Mouse (Mus musculus) embryonic fibroblast, embryonic 13.5 days (primary cell): ENCODE measurements around the gene Elp6. TPM values are rescaled to one million over a fixed set of nuclear protein-coding genes. Genes with fewer than 3 reads are reported as not detected.

Experiments
- H3K27ac ChIP-seq: 2 replicates; pipeline ENCODE4 v1.5.1; 2012; ENCODE audit warnings: low read length, control low read depth, inconsistent platforms; ENCODE audit not compliant: insufficient read depth
- H3K4me1 ChIP-seq: 2 replicates; pipeline ENCODE4 v1.6.1; 2011; ENCODE audit warnings: low read length; ENCODE audit not compliant: control insufficient read depth, insufficient read depth
- H3K4me3 ChIP-seq: 2 replicates; pipeline ENCODE4 v1.5.1; 2011; ENCODE audit warnings: mild to moderate bottlenecking, control low read depth, low read length; ENCODE audit not compliant: insufficient read depth
- CTCF ChIP-seq: IDR thresholded peaks from 2 replicates; pipeline ENCODE4 v1.5.1; 2011; ENCODE audit warnings: mild to moderate bottlenecking, control low read depth, low read length, moderate library complexity, borderline replicate concordance; ENCODE audit not compliant: insufficient read depth
- POLR2A ChIP-seq: IDR thresholded peaks from 2 replicates; pipeline ENCODE4 v1.6.1; 2011; ENCODE audit warnings: low read depth, mild to moderate bottlenecking, control low read depth, low read length, moderate library complexity
- polyA plus RNA-seq: library from polyadenylated mRNA; stranded (reverse); fragments of >200 nt; gene quantifications from 2 replicates; pipeline ENCODE4 v1.2.4, GENCODE M21; 2011; ENCODE audit warnings: low read depth; ENCODE audit not compliant: missing spikeins, insufficient read length

Gene Elp6
- polyA plus RNA-seq, 1 experiment = 9.2 TPM

DNA sequence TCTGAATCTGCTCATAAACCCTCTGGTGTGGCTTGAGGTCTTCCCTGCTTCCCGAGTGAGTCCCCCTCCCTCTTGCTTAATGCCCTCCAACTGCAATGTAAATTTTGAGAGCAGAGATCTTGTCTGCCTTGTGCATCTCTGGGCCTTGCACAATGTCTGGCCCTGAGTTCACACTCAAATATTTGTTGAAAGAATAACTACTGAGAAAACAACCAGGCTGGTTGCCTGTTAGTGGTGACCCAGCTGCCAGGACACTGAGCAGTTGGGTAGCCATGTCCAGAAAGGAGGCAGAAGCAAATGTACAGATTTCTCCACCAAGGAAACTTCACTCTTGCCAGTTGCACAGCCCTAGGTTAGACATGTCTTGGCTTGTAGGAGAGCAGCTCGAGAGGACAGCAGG is 53.4 kb downstream of the Elp6 start:
- no peaks in the 10 kb centered on the region for H3K4me1 ChIP-seq
- TF ChIP-seq CTCF (no peak), POLR2A (no peak)
- no peak overlapping the region for H3K27ac ChIP-seq
- no peak overlapping the region for H3K4me3 ChIP-seq

DNA sequence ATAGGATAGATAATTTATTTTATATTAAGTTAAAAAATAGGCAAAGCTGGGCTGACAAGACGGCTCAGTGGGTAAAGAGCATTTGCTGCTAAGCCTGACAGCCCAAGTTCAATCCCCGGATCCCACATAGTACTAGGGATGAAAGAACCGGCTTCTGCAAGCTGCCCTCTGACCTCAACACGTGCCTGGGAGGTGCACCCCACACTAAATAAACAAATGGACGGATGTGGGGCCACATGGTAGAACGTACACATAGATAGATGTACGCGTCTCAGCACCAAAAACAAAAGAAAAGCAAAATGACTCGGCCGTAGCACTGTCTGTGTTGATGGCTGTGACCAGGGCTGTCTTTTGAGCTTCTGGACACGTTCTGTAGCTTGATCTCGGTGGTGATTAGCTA is 56.3 kb downstream of the Elp6 start:
- H3K27ac ChIP-seq = no peak overlapping the region

DNA sequence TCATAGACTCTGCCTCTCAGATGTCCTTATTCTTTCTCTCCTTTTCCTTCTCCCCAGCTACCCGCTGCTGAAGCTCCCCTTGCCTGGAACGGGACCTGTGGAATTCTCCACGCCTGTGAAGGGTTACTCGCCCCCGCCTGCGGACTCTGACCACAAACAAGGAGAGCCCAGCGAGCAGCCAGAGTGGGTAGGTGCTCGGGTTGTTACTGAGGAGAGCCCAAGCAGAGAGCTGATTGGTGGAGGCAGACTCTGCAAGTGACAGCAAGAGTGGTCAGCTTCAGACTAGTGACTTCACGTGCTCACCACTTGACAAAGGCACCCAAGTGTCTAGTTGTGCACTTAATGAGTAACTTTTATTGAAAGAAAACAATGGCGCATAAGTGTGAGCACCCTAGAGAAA is 57.4 kb downstream of the Elp6 start:
- H3K4me3 ChIP-seq = no peak overlapping the region
- no peak overlapping the region for H3K27ac ChIP-seq
- H3K4me1 ChIP-seq = peaks cover 5% of the 10 kb centered on the region
- TF ChIP-seq POLR2A (no peak), CTCF (no peak)

More for the DNA sequence above, 56.3 kb downstream of the Elp6 start:
- TF ChIP-seq POLR2A (no peak), CTCF (no peak)
- Histone ChIP-seq H3K4me1 (peaks cover under 1% of the 10 kb centered on the region), H3K4me3 (no peak overlapping the region)

GRCm38 (mm10) chr9:110366746-110367145 is 61.8 kb downstream of the Elp6 start:
- Histone ChIP-seq H3K4me1 (peaks cover 5% of the 10 kb centered on the region), H3K4me3 (no peak overlapping the region), H3K27ac (peak overlapping the region; percentile 92)
- no peak for TF ChIP-seq CTCF
- no peak for TF ChIP-seq POLR2A

DNA sequence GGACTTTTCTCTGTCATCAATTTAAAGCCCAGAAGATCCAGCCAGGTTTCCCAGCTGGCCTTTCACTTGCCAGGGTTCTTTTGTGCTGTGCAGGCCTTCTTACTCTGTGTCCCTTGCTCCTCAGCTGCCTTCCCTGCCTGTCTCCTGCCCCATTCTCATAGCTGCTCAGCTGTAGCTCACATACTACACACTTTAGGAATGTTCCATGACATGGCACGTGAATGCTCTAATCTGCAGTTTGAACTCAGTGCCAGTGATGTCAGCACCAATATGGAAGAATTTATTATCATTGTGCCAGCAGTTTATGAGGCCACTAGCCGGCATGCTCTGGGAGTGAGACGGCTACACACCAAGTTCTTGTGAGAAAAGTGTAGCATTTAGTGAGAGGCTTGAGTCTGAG is 64.9 kb downstream of the Elp6 start:
- Histone ChIP-seq H3K4me1 (peaks cover 5% of the 10 kb centered on the region), H3K27ac (no peak overlapping the region), H3K4me3 (no peak overlapping the region)
- TF ChIP-seq CTCF = no peak

Other genes starting within 250 kb of the Elp6 start
- gene Smarcc1, start 187.5 kb upstream of the Elp6 start, polyA plus RNA-seq = 108 and 127 TPM in 2 replicates
- 63.2 and 65.1 TPM in 2 replicates for gene Dhx30, start 187.3 kb upstream of the Elp6 start, polyA plus RNA-seq
- gene Cspg5, start 61.4 kb upstream of the Elp6 start, polyA plus RNA-seq = 0.18 and 1.3 TPM in 2 replicates
- 41.2 and 55.2 TPM in 2 replicates for gene Scap, start 28.1 kb downstream of the Elp6 start, polyA plus RNA-seq
- gene Ptpn23, start 103.0 kb downstream of the Elp6 start, polyA plus RNA-seq = 37.4 and 45.3 TPM in 2 replicates
- gene Ngp, start 114.6 kb downstream of the Elp6 start, polyA plus RNA-seq = not detected in 2 replicates
- 10.6 and 11.4 TPM in 2 replicates for gene Klhl18, start 171.5 kb downstream of the Elp6 start, polyA plus RNA-seq
- gene Kif9, start 171.8 kb downstream of the Elp6 start, polyA plus RNA-seq = 1.6 and 1.7 TPM in 2 replicates
- 61.3 and 65.7 TPM in 2 replicates for gene Setd2, start 227.4 kb downstream of the Elp6 start, polyA plus RNA-seq